Mouse (Mus musculus): Measurements from ENCODE around the gene Gba. TPM values are rescaled to one million over a fixed set of nuclear protein-coding genes. Genes with fewer than 3 reads are reported as not detected.

The Gba gene
- polyA plus RNA-seq, 1 experiment = 59.6 TPM

DNA sequence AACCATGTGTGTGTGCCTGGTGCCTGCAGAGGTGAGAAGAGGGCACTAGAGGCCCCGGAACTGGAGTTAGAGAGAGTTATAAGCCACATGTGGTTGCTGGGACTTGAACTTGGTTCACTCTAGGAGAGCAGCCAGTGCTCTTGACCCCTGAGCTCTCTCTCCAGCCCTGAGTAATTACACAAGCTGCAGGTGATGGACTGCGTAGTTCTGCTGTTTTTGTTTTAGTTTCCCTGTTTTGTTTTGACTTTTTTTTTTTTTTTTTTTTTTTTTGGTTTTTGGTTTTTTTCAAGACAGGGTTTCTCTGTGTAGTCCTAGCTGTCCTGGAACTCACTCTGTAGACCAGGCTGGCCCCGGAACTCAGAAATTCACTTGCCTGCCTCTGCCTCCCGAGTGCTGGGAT, 40.9 kb upstream of the Gba start:
- DNase-seq (ENCODE audit: low read depth in 1 of 2, low spot score in 2 of 2) = no peak
- Histone ChIP-seq H3K27ac (ENCODE audit: insufficient read depth, low read length) (no peak overlapping the region), H3K27me3 (ENCODE audit: control insufficient read depth, insufficient read depth, low read length) (peaks cover 7% of the 10 kb centered on the region), H3K36me3 (ENCODE audit: control insufficient read depth, insufficient read depth, low read length) (no peaks in the 10 kb centered on the region; the same call in 1 of the 2 replicates), H3K4me3 (ENCODE audit: extremely low read depth, insufficient read depth, insufficient read length) (no peak overlapping the region), H3K4me1 (ENCODE audit: control insufficient read depth, insufficient read depth, insufficient read length) (peaks cover 5% of the 10 kb centered on the region)
- TF ChIP-seq CTCF (IDR thresholded peaks at IDR 0.05; ENCODE audit: extremely low read depth, insufficient read depth, insufficient read length, insufficient replicate concordance) = no peak
- no peak for TF ChIP-seq POLR2A (IDR thresholded peaks at IDR 0.05; ENCODE audit: low read depth, low read length)
- WGBS = 77% methylated on average over 4 of the region's 4 CpGs

DNA sequence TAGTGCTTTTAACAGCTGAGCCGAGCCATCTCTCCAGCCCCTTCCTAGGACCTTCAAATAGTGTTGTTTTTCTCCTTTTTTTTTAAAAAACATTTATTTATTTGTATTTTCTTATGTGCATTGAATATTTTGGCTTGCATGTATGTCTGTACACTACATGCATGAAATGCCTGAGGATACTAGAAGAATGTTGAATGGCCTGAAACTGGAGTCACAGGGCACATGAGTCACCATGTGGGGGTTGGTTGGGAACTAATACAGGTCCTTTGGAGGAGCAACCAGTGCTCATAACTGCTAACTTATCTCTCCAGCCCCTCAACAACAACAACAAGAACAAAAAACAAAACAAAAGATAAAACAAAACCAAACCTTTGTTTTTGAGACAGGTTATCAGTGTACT, 39.6 kb upstream of the Gba start:
- DNase-seq (ENCODE audit: low read depth in 1 of 2, low spot score in 2 of 2) = no peak
- no peak overlapping the region for H3K27ac ChIP-seq (ENCODE audit: insufficient read depth, low read length)
- TF ChIP-seq CTCF (IDR thresholded peaks at IDR 0.05; ENCODE audit: extremely low read depth, insufficient read depth, insufficient read length, insufficient replicate concordance) (no peak), POLR2A (IDR thresholded peaks at IDR 0.05; ENCODE audit: low read depth, low read length) (no peak)
- H3K4me3 ChIP-seq (ENCODE audit: extremely low read depth, insufficient read depth, insufficient read length) = no peak overlapping the region
- 93% methylated on average over 1 of the region's 1 CpGs for WGBS
- peaks cover 7% of the 10 kb centered on the region for H3K27me3 ChIP-seq (ENCODE audit: control insufficient read depth, insufficient read depth, low read length)
- H3K36me3 ChIP-seq (ENCODE audit: control insufficient read depth, insufficient read depth, low read length) = peaks cover 6% of the 10 kb centered on the region
- peaks cover 5% of the 10 kb centered on the region for H3K4me1 ChIP-seq (ENCODE audit: control insufficient read depth, insufficient read depth, insufficient read length)

DNA sequence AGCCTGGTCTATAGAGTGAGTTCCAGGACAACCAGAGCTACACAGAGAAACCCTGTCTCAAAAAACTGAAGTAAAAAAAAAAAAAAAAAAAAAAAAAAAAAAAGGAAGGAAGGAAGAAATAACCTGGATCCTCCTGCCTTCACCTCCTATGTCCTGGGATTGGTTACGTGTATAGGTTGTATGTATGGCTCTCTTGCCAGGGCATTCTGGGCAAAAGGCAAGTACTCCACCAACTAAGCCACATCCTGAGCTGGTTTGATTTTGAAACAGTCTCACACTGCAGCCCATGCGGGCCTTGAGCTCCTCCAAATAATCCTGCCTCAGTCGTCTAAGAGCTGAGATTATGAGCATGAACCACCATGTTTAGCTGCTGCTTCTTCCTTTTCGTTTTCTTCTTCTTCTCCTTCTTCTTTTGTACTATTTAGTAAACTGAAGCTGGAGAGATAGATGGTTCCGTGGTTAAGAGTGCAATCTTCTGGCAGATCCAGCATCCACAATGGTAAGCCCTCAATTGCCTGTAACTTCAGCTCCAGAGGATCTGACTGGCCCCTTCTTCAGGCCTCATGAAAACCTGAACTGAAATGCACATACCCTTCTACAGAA, 39.0 kb upstream of the Gba start:
- no peak for TF ChIP-seq CTCF (IDR thresholded peaks at IDR 0.05; ENCODE audit: extremely low read depth, insufficient read depth, insufficient read length, insufficient replicate concordance)
- peaks cover 12% of the 10 kb centered on the region for H3K36me3 ChIP-seq (ENCODE audit: control insufficient read depth, insufficient read depth, low read length)
- DNase-seq (ENCODE audit: low read depth in 1 of 2, low spot score in 2 of 2) = no peak
- H3K27me3 ChIP-seq (ENCODE audit: control insufficient read depth, insufficient read depth, low read length) = peaks cover 7% of the 10 kb centered on the region
- WGBS = 29% methylated on average over 5 of the region's 5 CpGs
- H3K4me3 ChIP-seq (ENCODE audit: extremely low read depth, insufficient read depth, insufficient read length) = no peak overlapping the region
- peak overlapping the region; percentile 27; the same call in 1 of the 2 replicates for H3K27ac ChIP-seq (ENCODE audit: insufficient read depth, low read length)
- peaks cover 5% of the 10 kb centered on the region for H3K4me1 ChIP-seq (ENCODE audit: control insufficient read depth, insufficient read depth, insufficient read length)

DNA sequence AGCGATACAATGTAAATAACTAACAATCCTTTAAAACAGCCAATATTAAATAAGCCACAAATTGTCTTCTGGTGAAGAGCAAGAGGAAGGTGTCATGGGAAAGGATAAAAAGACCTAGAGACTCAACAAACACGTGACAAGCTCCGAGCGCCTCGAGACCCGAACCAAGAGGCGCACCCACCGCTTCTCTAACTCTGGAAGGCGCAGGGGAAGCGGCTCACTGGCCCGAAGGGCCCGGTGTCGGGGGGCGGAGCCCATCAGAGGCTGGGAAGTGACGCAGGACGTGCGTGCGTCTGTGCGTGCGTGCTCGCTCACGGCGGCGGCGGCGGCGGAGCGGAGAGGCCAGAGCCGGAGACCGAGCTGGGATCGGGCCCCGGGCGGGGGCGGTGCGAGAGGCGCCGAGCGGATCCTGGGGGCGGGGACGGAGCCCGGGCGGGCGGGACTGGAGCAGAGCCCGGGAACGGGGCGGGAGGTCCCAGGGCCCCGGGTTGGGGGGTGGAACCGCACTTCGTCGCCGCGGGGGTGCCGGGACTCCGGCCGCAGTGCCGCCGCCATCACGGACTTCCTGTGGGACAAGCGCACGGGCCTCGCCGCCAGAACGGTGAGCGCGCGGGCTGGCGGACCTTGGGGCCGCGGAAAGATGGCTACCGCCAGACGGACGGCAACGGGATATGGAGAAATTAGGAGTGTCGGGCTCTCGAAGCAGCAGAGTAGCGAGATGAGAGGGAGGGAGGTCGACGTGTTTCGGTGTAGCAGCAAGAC, 38.0 kb upstream of the Gba start, which contains the start of gene Clk2:
TSS of gene Clk2 (plus strand) at position 290 of the 762 bp plus-strand sequence.
- Histone ChIP-seq H3K36me3 (ENCODE audit: control insufficient read depth, insufficient read depth, low read length) (peaks cover 21% of the 10 kb centered on the region), H3K27me3 (ENCODE audit: control insufficient read depth, insufficient read depth, low read length) (peaks cover 3% of the 10 kb centered on the region; the same call in 1 of the 2 replicates), H3K4me1 (ENCODE audit: control insufficient read depth, insufficient read depth, insufficient read length) (peaks cover 3% of the 10 kb centered on the region), H3K27ac (ENCODE audit: insufficient read depth, low read length) (peak within 1 kb of the TSS; percentile 54), H3K4me3 (ENCODE audit: extremely low read depth, insufficient read depth, insufficient read length) (peak within 1 kb of the TSS; percentile 65)
- peak; percentile 74 to 93 for DNase-seq (ENCODE audit: low read depth in 1 of 2, low spot score in 2 of 2)
- WGBS = under 1% methylated on average over 78 of the region's 79 CpGs
- TF ChIP-seq CTCF (IDR thresholded peaks at IDR 0.05; ENCODE audit: extremely low read depth, insufficient read depth, insufficient read length, insufficient replicate concordance) (no peak), POLR2A (IDR thresholded peaks at IDR 0.05; ENCODE audit: low read depth, low read length) (peak; percentile 77)

DNA sequence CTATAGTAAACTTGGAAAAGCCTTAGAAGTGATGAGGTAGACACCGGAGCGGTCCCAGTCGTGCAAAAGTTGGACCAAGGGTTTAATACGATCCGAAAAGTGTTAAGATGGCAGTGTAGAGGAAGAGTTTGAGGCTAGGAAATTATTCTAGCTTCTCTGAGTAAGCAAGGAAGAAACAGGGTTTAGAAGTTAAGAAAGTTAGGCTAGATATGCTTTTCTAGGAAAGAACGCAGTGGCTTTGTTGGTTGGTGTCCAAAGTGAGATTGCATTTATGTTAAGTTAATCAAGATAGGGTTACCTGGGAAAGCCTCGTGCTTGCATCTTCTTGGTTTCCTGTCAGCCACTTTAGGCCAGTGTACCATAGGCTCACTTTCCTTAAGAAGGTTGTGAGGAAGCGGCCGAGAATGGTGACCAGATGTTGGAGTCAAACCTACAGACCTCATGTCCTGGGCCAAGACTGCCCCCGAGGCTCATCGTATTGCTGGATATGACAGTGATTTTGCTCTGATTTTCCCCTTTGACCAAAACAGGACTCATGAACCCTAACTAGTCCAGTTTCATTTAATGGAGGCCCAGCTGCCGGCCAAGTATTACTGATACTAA, 37.4 kb upstream of the Gba start:
- H3K27me3 ChIP-seq (ENCODE audit: control insufficient read depth, insufficient read depth, low read length) = no peaks in the 10 kb centered on the region
- peaks cover 27% of the 10 kb centered on the region for H3K36me3 ChIP-seq (ENCODE audit: control insufficient read depth, insufficient read depth, low read length)
- H3K27ac ChIP-seq (ENCODE audit: insufficient read depth, low read length) = peak overlapping the region; percentile 54
- H3K4me1 ChIP-seq (ENCODE audit: control insufficient read depth, insufficient read depth, insufficient read length) = peaks cover 3% of the 10 kb centered on the region; the same call in 1 of the 2 replicates
- H3K4me3 ChIP-seq (ENCODE audit: extremely low read depth, insufficient read depth, insufficient read length) = peak overlapping the region; percentile 65
- no peak for DNase-seq (ENCODE audit: low read depth in 1 of 2, low spot score in 2 of 2)
- TF ChIP-seq CTCF (IDR thresholded peaks at IDR 0.05; ENCODE audit: extremely low read depth, insufficient read depth, insufficient read length, insufficient replicate concordance) = no peak
- no peak for TF ChIP-seq POLR2A (IDR thresholded peaks at IDR 0.05; ENCODE audit: low read depth, low read length)
- WGBS = 21% methylated on average over 12 of the region's 12 CpGs

DNA sequence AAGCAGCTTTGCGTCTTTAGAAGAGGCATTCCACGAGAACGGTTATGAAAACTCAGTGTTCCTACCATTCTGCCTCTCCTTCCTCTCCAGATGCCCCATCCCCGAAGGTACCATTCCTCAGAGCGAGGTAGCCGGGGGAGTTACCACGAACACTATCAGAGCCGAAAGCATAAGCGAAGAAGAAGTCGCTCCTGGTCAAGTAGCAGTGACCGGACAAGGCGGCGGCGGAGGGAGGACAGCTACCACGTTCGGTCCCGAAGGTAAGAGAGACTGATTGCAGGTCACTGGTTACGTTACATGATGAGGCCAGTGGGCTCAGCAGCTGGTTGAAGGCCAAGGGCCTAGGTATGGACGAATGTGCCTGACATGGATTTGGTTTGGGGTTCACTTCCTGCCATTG, 35.8 kb upstream of the Gba start:
- Histone ChIP-seq H3K4me3 (ENCODE audit: extremely low read depth, insufficient read depth, insufficient read length) (no peak overlapping the region), H3K36me3 (ENCODE audit: control insufficient read depth, insufficient read depth, low read length) (peaks cover 35% of the 10 kb centered on the region), H3K27ac (ENCODE audit: insufficient read depth, low read length) (no peak overlapping the region), H3K27me3 (ENCODE audit: control insufficient read depth, insufficient read depth, low read length) (no peaks in the 10 kb centered on the region), H3K4me1 (ENCODE audit: control insufficient read depth, insufficient read depth, insufficient read length) (peaks cover 3% of the 10 kb centered on the region; the same call in 1 of the 2 replicates)
- TF ChIP-seq CTCF (IDR thresholded peaks at IDR 0.05; ENCODE audit: extremely low read depth, insufficient read depth, insufficient read length, insufficient replicate concordance) (no peak), POLR2A (IDR thresholded peaks at IDR 0.05; ENCODE audit: low read depth, low read length) (no peak)
- DNase-seq (ENCODE audit: low read depth in 1 of 2, low spot score in 2 of 2) = no peak
- WGBS = 95% methylated on average over 19 of the region's 19 CpGs
